Mouse (Mus musculus): Measurements from ENCODE around the gene Eva1a.

Eva1a gene

GRCm38 (mm10) chr6:82040834-82041487 lies at the start of gene Eva1a:
Eva1a (plus strand) TSS chr6:82041043.
- DNase-seq, result no peak

GRCm38 (mm10) chr6:82012392-82012791 lies 28.5 kb upstream of the Eva1a start:
- no peak for DNase-seq

GRCm38 (mm10) chr6:82021074-82021473 lies 19.8 kb upstream of the Eva1a start:
- no peak for DNase-seq

- DNase-seq, result no peak
Observed at GRCm38 (mm10) chr6:82021494-82021893, 19.3 kb upstream of the Eva1a start.

DNA sequence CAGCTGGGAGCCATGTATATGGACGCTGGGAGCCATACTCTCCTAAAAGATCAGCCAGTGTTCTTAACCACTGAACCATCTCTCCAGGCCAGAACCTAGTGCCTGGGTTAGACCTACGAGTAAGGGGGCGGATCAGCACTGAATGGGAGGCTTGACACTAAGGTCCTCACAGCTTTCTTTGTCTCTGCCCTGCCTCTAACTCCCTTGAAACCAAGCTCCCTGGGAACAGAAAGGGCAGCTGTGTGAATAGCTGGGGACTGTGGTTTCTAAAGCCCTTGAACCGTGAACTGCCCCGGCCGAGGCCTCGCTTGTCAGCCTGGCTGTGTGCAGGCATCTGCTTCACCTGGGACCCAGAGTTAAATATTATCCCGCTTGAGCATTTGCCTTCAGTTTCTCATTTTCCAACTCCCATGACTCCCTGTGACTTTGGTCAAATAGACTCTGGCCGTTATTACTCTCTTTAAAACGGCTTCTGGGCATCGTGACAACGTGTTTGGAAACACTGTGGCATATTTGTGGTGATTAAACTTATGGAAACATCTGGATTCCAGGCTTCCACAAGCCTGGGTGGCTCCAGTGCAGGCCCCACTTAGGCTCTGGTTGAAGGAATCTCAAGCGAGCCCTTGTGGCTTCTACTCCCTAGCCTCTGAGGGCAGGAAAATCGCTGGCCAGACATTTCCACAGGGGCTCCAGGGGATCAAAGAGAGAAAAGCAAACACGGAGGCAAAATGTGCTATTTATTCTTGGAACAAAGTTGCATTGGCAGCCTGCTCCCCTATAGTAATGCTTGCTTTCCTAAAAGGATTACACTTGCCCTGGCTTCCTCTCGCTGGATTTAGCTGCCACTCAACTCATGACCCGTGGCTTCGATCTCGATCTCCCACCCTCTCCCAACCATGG lies 11.0 kb upstream of the Eva1a start:
- DNase-seq, result no peak

- DNase-seq, result no peak
Observed at GRCm38 (mm10) chr6:82030511-82030884, 10.3 kb upstream of the Eva1a start.

DNA sequence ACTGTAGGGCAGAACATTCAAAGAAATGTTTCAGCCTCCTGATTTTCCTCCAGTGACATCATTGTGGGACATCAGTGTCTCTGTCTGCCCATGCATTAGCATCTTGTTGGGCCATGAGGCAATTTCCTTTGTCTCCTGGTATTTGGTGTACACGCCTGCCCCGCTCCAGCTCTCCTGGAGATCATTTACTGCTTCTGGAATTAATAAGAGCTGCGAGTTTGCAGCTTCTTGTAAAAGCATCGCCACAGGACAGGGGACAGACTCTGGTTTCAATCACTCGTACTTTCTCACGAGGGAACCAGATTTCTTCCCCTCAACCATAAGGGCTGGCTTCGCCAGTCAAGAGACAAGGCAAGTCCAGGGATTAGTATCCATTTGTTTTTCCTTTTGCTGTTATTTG lies 3.6 kb upstream of the Eva1a start:
- no peak for DNase-seq

DNA sequence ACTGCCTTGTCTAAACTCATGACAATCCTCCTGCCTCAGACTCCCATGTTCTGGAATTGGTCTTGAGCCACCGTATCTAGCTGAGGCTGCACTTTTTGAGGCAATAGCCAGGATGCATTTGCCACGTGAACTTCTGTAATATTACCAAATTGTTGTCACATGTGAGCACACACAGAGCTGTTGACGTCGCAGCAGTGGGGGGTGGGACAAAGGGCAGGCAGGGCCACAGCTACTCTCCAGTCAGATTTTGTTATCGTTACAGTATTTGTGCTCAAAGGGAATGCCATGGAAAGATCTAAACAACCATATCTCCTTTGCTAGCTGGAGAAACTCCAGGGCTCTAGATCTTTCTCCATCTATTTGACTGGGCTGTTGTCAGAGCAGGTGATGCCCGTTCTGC lies 1.6 kb upstream of the Eva1a start:
- DNase-seq, result no peak

DNA sequence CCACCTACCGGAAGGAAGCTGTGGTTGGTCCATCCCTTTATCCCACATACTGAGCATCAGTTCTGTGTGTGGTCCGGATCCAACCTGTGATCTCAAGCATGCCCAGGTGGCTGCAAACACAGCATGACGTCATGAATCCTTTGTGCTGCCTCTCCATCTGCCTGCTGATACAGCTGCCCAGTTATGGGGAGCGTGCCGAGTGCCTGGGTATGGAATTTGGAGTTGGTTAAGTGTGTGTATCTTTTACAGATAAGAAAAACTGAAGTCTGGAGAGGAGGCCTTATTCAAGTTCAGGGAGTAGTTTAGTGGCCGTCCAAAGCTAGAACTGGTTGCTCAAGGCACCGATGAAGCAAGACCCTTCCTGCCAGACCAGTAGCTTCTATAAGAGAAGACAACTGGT lies 875 bp upstream of the Eva1a start:
- no peak for DNase-seq

GRCm38 (mm10) chr6:82041488-82042295 lies 849 bp downstream of the Eva1a start:
- DNase-seq, result peak; percentile 21

GRCm38 (mm10) chr6:82042296-82043125 lies 1.7 kb downstream of the Eva1a start:
- DNase-seq, result peak; percentile 18

GRCm38 (mm10) chr6:82043634-82044033 lies 2.8 kb downstream of the Eva1a start:
- DNase-seq, result no peak

DNA sequence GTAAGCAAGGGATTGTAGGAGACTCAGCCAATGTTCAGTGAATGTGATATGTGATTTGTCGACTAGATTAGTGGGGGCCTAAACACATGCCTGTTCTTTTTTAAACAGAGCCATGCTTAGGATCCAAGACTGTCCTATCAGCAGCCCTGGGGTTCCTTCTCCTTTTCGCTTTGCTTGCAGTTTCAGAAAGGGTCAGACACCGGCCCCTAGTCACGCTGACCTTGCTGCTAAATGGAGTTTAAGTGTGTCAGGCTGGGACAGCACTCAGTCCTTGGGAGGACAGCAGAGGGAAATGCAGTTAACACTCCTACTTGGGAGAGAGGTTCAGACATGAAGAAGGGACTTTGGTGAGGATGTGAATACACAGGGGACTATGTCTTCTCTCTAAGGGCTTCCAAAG lies 3.7 kb downstream of the Eva1a start:
- DNase-seq, result no peak

GRCm38 (mm10) chr6:82047977-82048376 lies 7.1 kb downstream of the Eva1a start:
- no peak for DNase-seq

GRCm38 (mm10) chr6:82050201-82050600 lies 9.4 kb downstream of the Eva1a start:
- DNase-seq, result no peak

DNA sequence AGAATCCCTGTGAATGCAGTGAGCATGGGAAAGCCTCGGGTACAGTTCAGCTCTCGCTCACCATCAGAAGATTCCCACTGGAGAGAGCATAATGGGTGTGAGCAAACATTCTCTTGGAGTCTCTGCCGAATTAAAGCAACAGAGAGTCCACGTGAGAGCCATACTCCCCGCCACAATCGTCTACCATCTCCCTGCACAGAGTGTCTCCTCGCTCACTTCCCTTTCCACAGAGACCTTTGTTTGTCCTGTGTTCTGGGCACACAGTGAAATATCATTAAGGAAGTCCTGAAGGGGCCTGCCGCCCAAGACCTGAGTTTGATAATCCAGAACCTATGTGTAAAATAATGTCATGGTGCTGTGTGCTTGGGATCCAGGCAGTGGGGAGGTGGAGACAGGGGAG lies 10.7 kb downstream of the Eva1a start:
- no peak for DNase-seq

DNA sequence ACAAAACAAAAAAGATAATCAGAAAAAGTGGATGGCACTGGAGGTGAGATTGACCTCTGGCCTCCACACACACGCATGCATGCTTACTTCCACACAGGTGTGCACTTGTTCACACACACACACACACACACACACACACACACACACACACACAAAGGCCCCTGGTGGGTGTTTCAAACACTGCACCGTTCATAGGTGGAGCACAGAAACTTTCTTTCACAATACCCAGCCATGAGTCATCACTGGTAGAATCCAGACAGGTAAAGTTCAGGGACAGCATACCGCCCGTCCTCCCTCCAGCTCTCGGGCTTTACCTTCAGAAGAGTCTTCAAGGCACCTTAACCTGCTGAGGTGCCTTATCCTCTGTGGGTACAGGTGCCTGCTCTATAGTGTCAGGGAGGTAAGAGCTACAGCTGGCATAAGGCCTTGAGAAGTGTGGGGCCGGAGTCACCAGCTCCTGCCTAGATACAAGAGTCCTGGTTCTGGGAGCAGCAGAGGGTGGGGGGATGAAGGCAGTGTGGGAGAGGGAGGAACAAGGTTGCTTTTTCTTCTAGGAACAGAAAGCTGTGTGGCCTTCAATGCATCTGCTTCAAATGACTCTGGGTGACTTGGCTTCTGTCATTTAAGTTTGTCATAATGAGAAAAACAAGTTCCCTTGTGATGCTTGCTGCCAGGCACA lies 11.3 kb downstream of the Eva1a start:
- no peak for DNase-seq

DNA sequence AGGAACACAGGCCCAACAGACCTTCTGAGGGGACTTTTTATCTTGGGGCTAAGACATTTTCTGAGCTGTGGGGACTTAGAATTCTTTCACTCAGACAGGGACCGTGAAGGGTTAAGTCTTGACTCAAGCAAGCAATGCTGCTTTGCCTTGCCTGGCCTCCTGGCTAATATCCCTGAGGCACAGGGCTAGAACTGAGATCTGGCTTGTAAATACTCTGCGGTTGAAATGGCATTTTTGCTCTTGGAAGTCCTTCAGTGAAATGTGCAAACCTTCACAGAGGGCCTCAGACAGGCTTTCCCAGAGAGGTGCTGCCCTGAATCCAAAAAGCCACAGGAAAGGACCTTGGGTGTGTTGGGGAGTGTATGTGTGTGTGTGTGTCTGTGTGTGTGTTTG lies 11.9 kb downstream of the Eva1a start:
- DNase-seq, result no peak

DNA sequence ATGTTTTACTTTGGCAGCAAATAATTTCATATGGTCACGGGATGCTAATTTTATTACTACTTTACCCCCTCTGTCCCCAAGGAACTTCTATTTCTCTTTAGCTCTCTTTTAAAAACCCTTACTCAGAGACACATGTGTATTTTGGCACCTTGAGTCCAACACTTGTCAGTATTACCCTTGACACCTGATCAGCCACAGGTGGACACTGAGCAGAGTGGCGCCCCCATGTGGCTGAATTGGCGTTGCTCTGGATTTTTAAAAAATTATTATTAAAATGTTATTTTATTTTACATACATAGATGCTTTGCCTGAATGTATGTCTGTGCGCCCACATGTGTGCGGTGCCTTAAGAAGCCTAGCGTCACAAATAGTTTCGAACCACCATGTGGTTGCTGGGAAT lies 14.0 kb downstream of the Eva1a start:
- DNase-seq, result no peak

- DNase-seq, result no peak
Observed at GRCm38 (mm10) chr6:82059896-82060295, 19.1 kb downstream of the Eva1a start.

GRCm38 (mm10) chr6:82065230-82065629 lies 24.4 kb downstream of the Eva1a start:
- DNase-seq, result no peak

- DNase-seq, result no peak
Observed at GRCm38 (mm10) chr6:82066515-82067081, 25.8 kb downstream of the Eva1a start.
